Mouse (Mus musculus) limb, embryonic 11.5 days (tissue): ENCODE measurements at regions not wholly inside any gene's neighbourhood (a gene's known extent, or its start where the extent isn't known, plus 50 kb on each side); places are given as distances from the start of the nearest gene placed in this dataset.
A peak's percentile ranks its signal among the peaks of the same experiment; 100 is the strongest.

Experiments
- ATAC-seq: fragments of 200-750 bp; cut with Nextera tagmentation; 2 replicates; pipeline ENCODE4 v1.8.0; 2017; ENCODE audit warnings: low read depth; ENCODE audit not compliant: insufficient number of reproducible peaks, low FRiP score, low TSS enrichment
- DNase-seq: peaks from one replicate; pipeline ENCODE4 v3.0.0-alpha.2; 2015; ENCODE audit warnings: low spot score
- H3K27ac ChIP-seq: fragments of 300-500 bp; sonication (generic); replicated peaks from 2 replicates; pipeline ENCODE4 v1.5.1; 2014; ENCODE audit warnings: low read depth, mild to moderate bottlenecking, low read length
- H3K27me3 ChIP-seq: fragments of 300-500 bp; sonication (generic); 2 replicates; pipeline ENCODE4 v1.6.1; 2014; ENCODE audit warnings: mild to moderate bottlenecking, low read length, mixed read lengths; ENCODE audit not compliant: control insufficient read depth, insufficient read depth
- H3K36me3 ChIP-seq: fragments of 300-500 bp; sonication (generic); 2 replicates; pipeline ENCODE4 v1.6.1; 2014; ENCODE audit warnings: mild to moderate bottlenecking, low read length, moderate library complexity, mixed read lengths; ENCODE audit not compliant: control insufficient read depth, insufficient read depth
- H3K4me1 ChIP-seq: fragments of 300-500 bp; sonication (generic); 2 replicates; pipeline ENCODE4 v1.6.1; 2014; ENCODE audit warnings: low read length, mixed read lengths; ENCODE audit not compliant: control insufficient read depth, insufficient read depth
- H3K4me2 ChIP-seq: fragments of 300-500 bp; sonication (generic); 2 replicates; pipeline ENCODE4 v1.6.1; 2014; ENCODE audit warnings: low read depth, mild to moderate bottlenecking, moderate library complexity; ENCODE audit not compliant: severe bottlenecking
- H3K4me3 ChIP-seq: fragments of 300-500 bp; sonication (generic); 2 replicates; pipeline ENCODE4 v1.5.1; 2014; ENCODE audit warnings: low read depth, low read length
- H3K9ac ChIP-seq: fragments of 300-500 bp; sonication (generic); 2 replicates; pipeline ENCODE4 v1.6.1; 2014; ENCODE audit warnings: mild to moderate bottlenecking, low read length
- H3K9me3 ChIP-seq: fragments of 300-500 bp; sonication (generic); 2 replicates; pipeline ENCODE4 v1.6.1; 2016; ENCODE audit warnings: low read length; ENCODE audit not compliant: control insufficient read depth
- WGBS: fragments of 180-500 bp; shearing (Covaris S2); extraction: QIAGEN DNeasy Blood & Tissue Kit; methylation state at CpG from one replicate; pipeline ENCODE4 v1.1.7; 2014; 5-methylcytosine and 5-hydroxymethylcytosine counted together

DNA sequence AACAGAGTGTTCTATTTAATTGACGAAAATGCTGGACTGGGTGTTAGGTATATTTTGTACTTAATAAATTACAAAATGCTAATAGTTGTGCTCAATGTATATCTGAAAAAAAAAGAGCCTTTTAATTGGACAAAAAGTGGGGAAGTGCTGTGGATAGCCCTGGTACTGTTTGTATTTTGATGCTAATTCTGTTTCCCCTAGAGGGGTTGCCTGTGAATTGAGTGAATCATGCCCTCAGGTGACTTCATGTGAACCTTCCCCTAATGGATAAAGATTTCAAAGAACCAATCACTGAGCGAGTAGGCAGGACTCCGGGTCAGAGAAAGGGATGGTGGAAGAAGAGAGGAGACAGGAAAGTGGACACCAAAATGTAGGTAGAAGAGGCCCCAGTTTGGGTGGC lies 59.7 kb upstream of the Cp start:
- Histone ChIP-seq H3K4me2 (no peak overlapping the region), H3K4me3 (no peak overlapping the region), H3K27ac (no peak overlapping the region), H3K9me3 (no peaks in the 10 kb centered on the region), H3K27me3 (no peaks in the 10 kb centered on the region), H3K9ac (no peak overlapping the region), H3K4me1 (peaks cover 3% of the 10 kb centered on the region; the same call in 1 of the 2 replicates), H3K36me3 (no peaks in the 10 kb centered on the region)
- DNase-seq (no peak), ATAC-seq (no peak)
- 97% methylated on average over 3 of the region's 3 CpGs for WGBS

DNA sequence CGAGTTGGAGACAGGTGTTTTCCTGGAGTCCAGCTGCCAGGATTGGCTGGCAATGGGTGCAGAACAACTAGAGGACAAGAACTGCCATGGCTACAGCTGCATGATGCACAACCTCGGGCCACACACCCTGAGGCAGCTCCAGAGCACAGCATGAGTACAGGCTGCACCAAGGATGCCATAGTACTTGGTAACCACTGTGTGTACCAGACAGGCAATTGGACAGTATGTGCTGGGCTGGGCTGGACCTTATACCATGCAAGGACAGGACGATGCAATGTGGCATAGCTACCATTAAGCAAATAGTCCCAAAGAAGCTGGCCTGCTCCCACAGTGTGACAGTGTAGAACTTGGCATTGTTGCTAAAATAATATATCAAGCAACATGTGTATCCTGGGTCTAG lies 54.6 kb upstream of the Cp start:
- Histone ChIP-seq H3K4me3 (no peak overlapping the region), H3K9ac (no peak overlapping the region), H3K27ac (no peak overlapping the region), H3K27me3 (no peaks in the 10 kb centered on the region), H3K4me1 (no peaks in the 10 kb centered on the region), H3K4me2 (no peak overlapping the region), H3K36me3 (no peaks in the 10 kb centered on the region), H3K9me3 (no peaks in the 10 kb centered on the region)
- WGBS, result 91% methylated on average over 3 of the region's 3 CpGs
- DNase-seq (no peak), ATAC-seq (no peak)

DNA sequence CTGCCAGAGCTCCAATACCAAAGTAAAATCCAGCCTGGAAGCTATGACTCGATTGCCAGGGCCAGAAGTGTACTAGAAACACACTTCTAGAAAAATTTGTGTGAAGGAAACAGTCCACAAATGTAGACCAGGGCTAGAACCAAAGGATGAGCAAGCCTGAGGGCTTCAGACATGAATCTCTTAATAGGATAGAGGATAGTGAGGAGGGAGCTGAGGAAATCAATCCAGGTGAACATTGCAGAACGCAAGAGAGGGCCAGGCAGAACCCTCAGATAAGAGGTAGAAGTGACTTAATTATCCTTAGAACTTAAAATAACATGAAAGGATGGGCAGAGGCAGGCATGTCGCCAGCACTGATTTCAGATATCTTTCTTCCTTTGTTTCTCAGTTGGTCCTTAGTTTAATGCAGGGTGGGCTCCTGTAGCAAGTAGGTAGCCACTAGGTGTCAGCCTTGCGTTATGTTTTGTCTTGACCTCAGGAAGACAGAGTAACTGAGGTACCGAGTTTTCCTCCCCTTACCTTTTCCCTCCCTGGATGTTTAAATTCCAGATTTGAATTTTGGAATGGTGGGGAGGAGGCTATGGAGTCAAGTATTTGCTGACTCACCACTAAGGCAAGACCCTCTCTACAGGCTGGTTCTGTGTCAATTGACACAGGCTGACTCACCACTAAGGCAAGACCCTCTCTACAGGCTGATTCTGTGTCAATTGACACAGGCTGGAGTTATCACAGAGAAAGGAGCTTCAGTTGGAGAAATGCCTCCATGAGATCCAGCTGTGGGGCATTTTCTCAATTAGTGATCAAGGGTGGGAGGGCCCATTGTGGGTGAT lies 52.2 kb upstream of the Cp start:
- H3K9ac ChIP-seq, result no peak overlapping the region
- peak; percentile 71 for DNase-seq
- H3K9me3 ChIP-seq, result no peaks in the 10 kb centered on the region
- no peak overlapping the region for H3K4me2 ChIP-seq
- H3K36me3 ChIP-seq, result no peaks in the 10 kb centered on the region
- no peaks in the 10 kb centered on the region for H3K27me3 ChIP-seq
- WGBS, result 29% methylated on average over 5 of the region's 5 CpGs
- no peak overlapping the region for H3K4me3 ChIP-seq
- ATAC-seq, result 0 out of 2 replicates have a peak, but pooled peaks have one; percentile 39
- H3K27ac ChIP-seq, result no peak overlapping the region
- no peaks in the 10 kb centered on the region for H3K4me1 ChIP-seq
